Mouse (Mus musculus): ENCODE data around the gene Lcn12. TPM values are rescaled to one million over a fixed set of nuclear protein-coding genes. Genes with fewer than 3 reads are reported as not detected.

The Lcn12 gene
- polyA plus RNA-seq, 1 experiment from 2014 or later = not detected

DNA sequence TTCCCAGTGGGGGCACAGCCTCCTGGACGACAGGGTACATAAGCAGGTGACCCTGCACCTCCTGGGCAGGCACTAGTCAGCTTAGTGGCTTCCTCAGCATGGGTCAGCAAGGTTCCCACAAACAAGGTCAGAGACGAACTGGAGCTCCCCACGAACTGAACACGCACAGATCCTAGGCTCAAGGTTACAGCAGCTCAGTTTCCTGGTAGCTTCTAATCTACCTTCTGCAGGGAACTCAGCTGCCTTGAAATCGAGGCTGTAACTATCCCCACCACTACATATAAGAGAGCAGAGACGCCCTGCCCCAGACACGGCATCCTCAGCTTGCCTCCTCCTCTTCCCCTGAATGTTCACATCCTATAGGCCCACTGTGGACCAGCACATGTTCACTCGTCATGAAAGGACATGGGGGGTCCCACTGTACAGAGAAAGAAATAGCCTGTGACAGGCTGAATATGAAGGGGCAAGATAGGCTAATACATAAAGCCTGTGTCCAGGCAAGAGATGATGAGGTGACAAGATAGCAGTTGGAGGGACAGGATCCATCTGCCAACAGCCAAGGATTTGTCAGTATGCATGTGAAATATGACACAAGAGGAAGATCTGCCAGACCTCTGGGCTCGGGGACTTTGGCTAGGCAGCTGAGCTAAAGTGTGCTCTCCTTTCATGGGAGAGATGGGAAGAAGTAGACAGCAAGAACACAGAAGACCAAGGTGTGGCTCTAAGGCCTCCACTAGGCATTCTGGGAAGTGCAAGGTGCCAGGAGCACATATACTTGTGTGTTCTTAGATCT is 33.0 kb upstream of the Lcn12 start:
- WGBS = 89% methylated on average over 9 of the region's 9 CpGs
- no peak overlapping the region for H3K4me3 ChIP-seq (ENCODE audit: low read depth, low read length)
- no peaks in the 10 kb centered on the region for H3K4me1 ChIP-seq (ENCODE audit: control insufficient read depth, insufficient read depth, low read length)
- no peaks in the 10 kb centered on the region for H3K27me3 ChIP-seq (ENCODE audit: control insufficient read depth, insufficient read depth, low read length)
- DNase-seq (ENCODE audit: low spot score) (no peak), ATAC-seq (replicated peaks; ENCODE audit: insufficient number of reproducible peaks, low FRiP score, low TSS enrichment, low read depth) (no peak)
- peaks cover 27% of the 10 kb centered on the region for H3K36me3 ChIP-seq (replicated peaks; ENCODE audit: control insufficient read depth, insufficient read depth, low read depth, low read length)
- H3K9ac ChIP-seq (replicated peaks; ENCODE audit: low read length) = no peak overlapping the region
- no peak overlapping the region for H3K4me2 ChIP-seq (ENCODE audit: low read depth, low read length)
- no peaks in the 10 kb centered on the region for H3K9me3 ChIP-seq (replicated peaks; ENCODE audit: control insufficient read depth, low read length)
- no peak overlapping the region for H3K27ac ChIP-seq (replicated peaks; ENCODE audit: low read depth, low read length)

- Histone ChIP-seq H3K4me3 (ENCODE audit: low read depth, low read length) (no peak overlapping the region), H3K4me2 (ENCODE audit: low read depth, low read length) (no peak overlapping the region), H3K27me3 (ENCODE audit: control insufficient read depth, insufficient read depth, low read length) (no peaks in the 10 kb centered on the region), H3K9me3 (replicated peaks; ENCODE audit: control insufficient read depth, low read length) (no peaks in the 10 kb centered on the region), H3K27ac (replicated peaks; ENCODE audit: low read depth, low read length) (no peak overlapping the region), H3K4me1 (ENCODE audit: control insufficient read depth, insufficient read depth, low read length) (no peaks in the 10 kb centered on the region), H3K9ac (replicated peaks; ENCODE audit: low read length) (no peak overlapping the region), H3K36me3 (replicated peaks; ENCODE audit: control insufficient read depth, insufficient read depth, low read depth, low read length) (no peaks in the 10 kb centered on the region; the same call in none of the 2 replicates)
- ATAC-seq (replicated peaks; ENCODE audit: insufficient number of reproducible peaks, low FRiP score, low TSS enrichment, low read depth) (no peak), DNase-seq (ENCODE audit: low spot score) (peak; percentile 20)
- WGBS = 64% methylated on average over 3 of the region's 3 CpGs
Observed at GRCm38 (mm10) chr2:25509912-25510311, 16.2 kb upstream of the Lcn12 start.

- Histone ChIP-seq H3K27me3 (ENCODE audit: control insufficient read depth, insufficient read depth, low read length) (no peaks in the 10 kb centered on the region), H3K9me3 (replicated peaks; ENCODE audit: control insufficient read depth, low read length) (no peaks in the 10 kb centered on the region), H3K9ac (replicated peaks; ENCODE audit: low read length) (no peak overlapping the region), H3K4me2 (ENCODE audit: low read depth, low read length) (no peak overlapping the region), H3K4me3 (ENCODE audit: low read depth, low read length) (no peak overlapping the region), H3K27ac (replicated peaks; ENCODE audit: low read depth, low read length) (no peak overlapping the region), H3K36me3 (replicated peaks; ENCODE audit: control insufficient read depth, insufficient read depth, low read depth, low read length) (no peaks in the 10 kb centered on the region; the same call in none of the 2 replicates), H3K4me1 (ENCODE audit: control insufficient read depth, insufficient read depth, low read length) (no peaks in the 10 kb centered on the region)
- DNase-seq (ENCODE audit: low spot score) (peak; percentile 30), ATAC-seq (replicated peaks; ENCODE audit: insufficient number of reproducible peaks, low FRiP score, low TSS enrichment, low read depth) (no peak)
- 33% methylated on average over 5 of the region's 5 CpGs for WGBS
Observed at GRCm38 (mm10) chr2:25506964-25507363, 13.3 kb upstream of the Lcn12 start.

- Histone ChIP-seq H3K4me1 (ENCODE audit: control insufficient read depth, insufficient read depth, low read length) (peaks cover 5% of the 10 kb centered on the region), H3K9me3 (replicated peaks; ENCODE audit: control insufficient read depth, low read length) (no peaks in the 10 kb centered on the region), H3K27ac (replicated peaks; ENCODE audit: low read depth, low read length) (no peak overlapping the region), H3K9ac (replicated peaks; ENCODE audit: low read length) (no peak overlapping the region), H3K27me3 (ENCODE audit: control insufficient read depth, insufficient read depth, low read length) (no peaks in the 10 kb centered on the region), H3K4me2 (ENCODE audit: low read depth, low read length) (no peak overlapping the region), H3K4me3 (ENCODE audit: low read depth, low read length) (no peak overlapping the region), H3K36me3 (replicated peaks; ENCODE audit: control insufficient read depth, insufficient read depth, low read depth, low read length) (no peaks in the 10 kb centered on the region; the same call in none of the 2 replicates)
- 97% methylated on average over 4 of the region's 4 CpGs for WGBS
- DNase-seq (ENCODE audit: low spot score) = no peak
- ATAC-seq (replicated peaks; ENCODE audit: insufficient number of reproducible peaks, low FRiP score, low TSS enrichment, low read depth) = no peak
Observed at GRCm38 (mm10) chr2:25505860-25506259, 12.1 kb upstream of the Lcn12 start.

- no peaks in the 10 kb centered on the region for H3K27me3 ChIP-seq (ENCODE audit: control insufficient read depth, insufficient read depth, low read length)
- DNase-seq (ENCODE audit: low spot score) (no peak), ATAC-seq (replicated peaks; ENCODE audit: insufficient number of reproducible peaks, low FRiP score, low TSS enrichment, low read depth) (no peak)
- 80% methylated on average over 1 of the region's 1 CpGs for WGBS
- no peak overlapping the region for H3K4me2 ChIP-seq (ENCODE audit: low read depth, low read length)
- H3K27ac ChIP-seq (replicated peaks; ENCODE audit: low read depth, low read length) = no peak overlapping the region
- H3K9ac ChIP-seq (replicated peaks; ENCODE audit: low read length) = no peak overlapping the region
- H3K9me3 ChIP-seq (replicated peaks; ENCODE audit: control insufficient read depth, low read length) = no peaks in the 10 kb centered on the region
- peaks cover 5% of the 10 kb centered on the region for H3K4me1 ChIP-seq (ENCODE audit: control insufficient read depth, insufficient read depth, low read length)
- H3K36me3 ChIP-seq (replicated peaks; ENCODE audit: control insufficient read depth, insufficient read depth, low read depth, low read length) = no peaks in the 10 kb centered on the region; the same call in none of the 2 replicates
- H3K4me3 ChIP-seq (ENCODE audit: low read depth, low read length) = no peak overlapping the region
Observed at GRCm38 (mm10) chr2:25505000-25505399, 11.3 kb upstream of the Lcn12 start.

DNA sequence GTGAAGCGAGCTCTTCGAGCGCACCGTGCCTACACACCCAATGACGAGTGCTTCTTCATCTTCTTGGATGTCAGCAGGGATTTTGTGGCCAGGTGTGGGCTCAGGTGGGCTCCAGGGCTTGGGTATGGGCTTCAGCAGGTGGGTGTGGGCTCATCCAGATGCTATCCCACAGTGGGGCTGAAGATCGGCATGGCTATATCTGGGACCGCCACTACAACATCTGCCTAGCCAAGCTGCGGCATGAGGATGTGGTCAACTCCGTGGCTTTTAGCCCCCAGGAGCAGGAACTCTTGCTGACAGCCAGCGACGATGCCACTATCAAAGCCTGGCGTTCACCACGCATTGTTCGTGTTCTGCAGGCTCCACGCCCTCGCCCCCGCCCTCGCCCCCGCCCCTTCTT is 10.8 kb upstream of the Lcn12 start:
- no peak for DNase-seq (ENCODE audit: low spot score)
- no peak overlapping the region for H3K27ac ChIP-seq (replicated peaks; ENCODE audit: low read depth, low read length)
- no peaks in the 10 kb centered on the region for H3K27me3 ChIP-seq (ENCODE audit: control insufficient read depth, insufficient read depth, low read length)
- H3K9ac ChIP-seq (replicated peaks; ENCODE audit: low read length) = no peak overlapping the region
- peaks cover 5% of the 10 kb centered on the region for H3K4me1 ChIP-seq (ENCODE audit: control insufficient read depth, insufficient read depth, low read length)
- ATAC-seq (replicated peaks; ENCODE audit: insufficient number of reproducible peaks, low FRiP score, low TSS enrichment, low read depth) = no peak
- H3K4me2 ChIP-seq (ENCODE audit: low read depth, low read length) = no peak overlapping the region
- H3K4me3 ChIP-seq (ENCODE audit: low read depth, low read length) = no peak overlapping the region
- no peaks in the 10 kb centered on the region; the same call in none of the 2 replicates for H3K36me3 ChIP-seq (replicated peaks; ENCODE audit: control insufficient read depth, insufficient read depth, low read depth, low read length)
- H3K9me3 ChIP-seq (replicated peaks; ENCODE audit: control insufficient read depth, low read length) = no peaks in the 10 kb centered on the region
- 97% methylated on average over 19 of the region's 19 CpGs for WGBS

- no peaks in the 10 kb centered on the region; the same call in none of the 2 replicates for H3K36me3 ChIP-seq (replicated peaks; ENCODE audit: control insufficient read depth, insufficient read depth, low read depth, low read length)
- H3K27me3 ChIP-seq (ENCODE audit: control insufficient read depth, insufficient read depth, low read length) = no peaks in the 10 kb centered on the region
- no peak overlapping the region for H3K4me2 ChIP-seq (ENCODE audit: low read depth, low read length)
- ATAC-seq (replicated peaks; ENCODE audit: insufficient number of reproducible peaks, low FRiP score, low TSS enrichment, low read depth) (no peak), DNase-seq (ENCODE audit: low spot score) (no peak)
- no peak overlapping the region for H3K27ac ChIP-seq (replicated peaks; ENCODE audit: low read depth, low read length)
- H3K4me3 ChIP-seq (ENCODE audit: low read depth, low read length) = no peak overlapping the region
- no peaks in the 10 kb centered on the region for H3K9me3 ChIP-seq (replicated peaks; ENCODE audit: control insufficient read depth, low read length)
- H3K4me1 ChIP-seq (ENCODE audit: control insufficient read depth, insufficient read depth, low read length) = peaks cover 5% of the 10 kb centered on the region
- H3K9ac ChIP-seq (replicated peaks; ENCODE audit: low read length) = no peak overlapping the region
- 84% methylated on average over 3 of the region's 3 CpGs for WGBS
Observed at GRCm38 (mm10) chr2:25502726-25503125, 9.0 kb upstream of the Lcn12 start.
